Mouse (Mus musculus) limb, embryonic 15.5 days (tissue): ENCODE measurements around the gene Arpc1b. TPM values are rescaled to one million over a fixed set of nuclear protein-coding genes. Genes with fewer than 3 reads are reported as not detected.
A peak's percentile ranks its signal among the peaks of the same experiment; 100 is the strongest.

Source experiments
- ATAC-seq: fragments of 200-750 bp; cut with Nextera tagmentation; 2 replicates; pipeline ENCODE4 v1.8.0; 2017; ENCODE audit warnings: low read depth, moderate TSS enrichment; ENCODE audit not compliant: insufficient number of reproducible peaks, low FRiP score, low TSS enrichment
- H3K27ac ChIP-seq: fragments of 300-500 bp; sonication (generic); 2 replicates; pipeline ENCODE4 v1.5.1; 2015; ENCODE audit warnings: moderate library complexity, mild to moderate bottlenecking, inconsistent platforms
- H3K27me3 ChIP-seq: fragments of 300-500 bp; sonication (generic); 2 replicates; pipeline ENCODE4 v1.6.1; 2015; ENCODE audit warnings: inconsistent platforms
- H3K36me3 ChIP-seq: fragments of 300-500 bp; sonication (generic); 2 replicates; pipeline ENCODE4 v1.6.1; 2015; ENCODE audit warnings: inconsistent platforms
- H3K4me1 ChIP-seq: fragments of 300-500 bp; sonication (generic); 2 replicates; pipeline ENCODE4 v1.6.1; 2015; ENCODE audit warnings: inconsistent platforms
- H3K4me2 ChIP-seq: fragments of 300-500 bp; sonication (generic); 2 replicates; pipeline ENCODE4 v1.6.1; 2015; ENCODE audit warnings: mild to moderate bottlenecking, inconsistent platforms
- H3K4me3 ChIP-seq: fragments of 300-500 bp; sonication (generic); 2 replicates; pipeline ENCODE4 v1.5.1; 2015; ENCODE audit warnings: mild to moderate bottlenecking, inconsistent platforms
- H3K9ac ChIP-seq: fragments of 300-500 bp; sonication (generic); 2 replicates; pipeline ENCODE4 v1.6.1; 2015; ENCODE audit warnings: inconsistent platforms
- H3K9me3 ChIP-seq: fragments of 300-500 bp; sonication (generic); 2 replicates; pipeline ENCODE4 v1.6.1; 2016; ENCODE audit warnings: inconsistent platforms
- WGBS: fragments of 180-500 bp; shearing (Covaris S2); methylation state at CpG from one replicate; pipeline ENCODE4 v1.1.7; 2015; 5-methylcytosine and 5-hydroxymethylcytosine counted together
- polyA plus RNA-seq: library from polyadenylated mRNA; unstranded; fragments of >200 nt; fragmentation: Nextera tagmentation; extraction: Ambion mirVana; gene quantifications from 2 replicates; pipeline ENCODE4 v1.2.1, GENCODE M21; 2015

Arpc1b gene
- polyA plus RNA-seq, 1 experiment from 2014 or later: 389 TPM

DNA sequence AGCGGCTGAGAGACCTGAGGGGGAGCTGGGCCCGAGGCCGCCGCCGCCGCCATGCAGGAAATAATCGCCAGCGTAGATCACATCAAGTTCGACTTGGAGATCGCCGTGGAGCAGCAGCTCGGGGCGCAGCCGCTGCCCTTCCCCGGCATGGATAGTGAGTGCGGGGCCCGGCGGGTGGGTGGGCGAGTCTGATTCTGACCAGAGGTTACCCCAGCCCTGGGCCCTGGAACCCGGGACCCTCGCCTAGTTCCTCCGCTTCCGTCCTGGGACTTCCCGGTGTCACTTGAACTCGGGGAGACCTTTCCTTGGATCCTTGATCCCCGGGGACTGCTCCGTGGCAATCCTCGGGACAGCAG lies 53.3 kb downstream of the Arpc1b start:
- peaks cover 43% of the 10 kb centered on the region for H3K36me3 ChIP-seq
- under 1% methylated on average over 28 of the region's 28 CpGs for WGBS
- peak; percentile 27; the same call in 1 of the 2 replicates for ATAC-seq
- H3K9me3 ChIP-seq: no peaks in the 10 kb centered on the region
- no peaks in the 10 kb centered on the region for H3K27me3 ChIP-seq
- H3K27ac ChIP-seq: peak overlapping the region; percentile 81
- peak overlapping the region; percentile 96 for H3K4me3 ChIP-seq
- peak overlapping the region; percentile 82 for H3K4me2 ChIP-seq
- peak overlapping the region; percentile 97 for H3K9ac ChIP-seq
- peaks cover 25% of the 10 kb centered on the region for H3K4me1 ChIP-seq

GRCm38 (mm10) chr5:145178461-145178980 lies 64.5 kb downstream of the Arpc1b start:
- Histone ChIP-seq H3K27me3 (no peaks in the 10 kb centered on the region), H3K4me3 (no peak overlapping the region), H3K27ac (no peak overlapping the region), H3K4me2 (no peak overlapping the region), H3K4me1 (no peaks in the 10 kb centered on the region), H3K36me3 (peaks cover 99% of the 10 kb centered on the region), H3K9ac (no peak overlapping the region), H3K9me3 (no peaks in the 10 kb centered on the region)
- no peak for ATAC-seq
- WGBS: 79% methylated on average over 18 of the region's 18 CpGs

Other genes with a start within 250 kb of the Arpc1b start
- gene Smurf1, start 148.4 kb upstream of the Arpc1b start, polyA plus RNA-seq: 16.3 and 18.3 TPM in 2 replicates
- gene Gm4871, start 81.5 kb upstream of the Arpc1b start, polyA plus RNA-seq: not detected in 2 replicates
- not detected in 2 replicates for gene 1700018F24Rik, start 71.2 kb upstream of the Arpc1b start, polyA plus RNA-seq
- gene Arpc1a, start 30.4 kb upstream of the Arpc1b start, polyA plus RNA-seq: 143 and 147 TPM in 2 replicates
- gene Kpna7, start 30.2 kb upstream of the Arpc1b start, polyA plus RNA-seq: not detected in 2 replicates
- gene Pdap1, start 26.0 kb downstream of the Arpc1b start, polyA plus RNA-seq: 89.2 and 95.1 TPM in 2 replicates
- 168 and 184 TPM in 2 replicates for gene Bud31, start 26.1 kb downstream of the Arpc1b start, polyA plus RNA-seq
- gene Ptcd1, start 52.9 kb downstream of the Arpc1b start, polyA plus RNA-seq: 17.2 TPM in 2 replicates
- 40.7 and 40.8 TPM in 2 replicates for gene Cpsf4, start 53.0 kb downstream of the Arpc1b start, polyA plus RNA-seq
- 590 and 623 TPM in 2 replicates for gene Atp5j2, start 77.8 kb downstream of the Arpc1b start, polyA plus RNA-seq
- gene Zkscan14, start 87.7 kb downstream of the Arpc1b start, polyA plus RNA-seq: 11.1 and 11.7 TPM in 2 replicates
- gene Zkscan5, start 90.3 kb downstream of the Arpc1b start, polyA plus RNA-seq: 13.3 and 13.6 TPM in 2 replicates
- 32.3 and 33.2 TPM in 2 replicates for gene Zfp655, start 117.5 kb downstream of the Arpc1b start, polyA plus RNA-seq
- 0.25 and 0.92 TPM in 2 replicates for gene Zscan25, start 166.3 kb downstream of the Arpc1b start, polyA plus RNA-seq
- gene Cyp3a57, start 231.1 kb downstream of the Arpc1b start, polyA plus RNA-seq: not detected in 2 replicates